14 mouse cellular contexts compared by ENCODE assay signal in the genomic region with DNA sequence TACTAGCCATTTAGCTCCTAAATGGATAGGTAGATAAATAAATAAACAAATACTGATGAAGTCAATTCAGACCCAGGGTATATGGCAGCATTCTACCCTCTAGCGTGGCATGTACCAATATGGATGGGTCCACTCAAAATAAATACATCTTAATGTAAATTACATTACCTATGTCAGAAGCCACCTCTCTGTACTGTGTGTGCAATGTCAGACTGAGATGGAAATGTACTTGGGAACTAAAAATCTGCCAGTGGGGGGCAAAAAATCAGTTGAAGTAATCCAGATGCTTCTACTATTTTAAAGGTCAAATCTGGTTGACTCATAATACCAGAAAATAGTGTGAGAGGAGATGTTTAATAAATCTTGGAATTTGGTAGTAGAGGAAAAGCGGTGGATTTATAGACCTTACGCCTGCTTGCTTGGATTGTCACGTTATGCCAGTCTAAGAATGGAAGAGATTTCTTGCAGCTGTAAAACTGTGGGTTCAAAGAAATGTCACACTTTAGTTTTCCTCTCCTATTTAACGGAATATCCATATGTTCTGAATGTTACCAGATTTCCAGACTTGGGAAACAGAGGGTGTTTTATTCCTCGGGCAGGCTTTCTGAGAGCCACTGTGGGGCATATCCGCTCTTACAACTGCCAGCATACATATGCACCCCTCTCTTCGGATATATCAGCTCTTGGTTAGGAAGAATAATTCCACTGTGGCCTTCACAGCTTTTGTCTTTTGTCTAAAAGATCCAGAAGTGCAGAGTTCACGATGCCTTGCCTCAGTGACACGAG.
"Had no signal": no experiment of that assay in that cellular context is flagged by ENCODE, and none has a peak within 500 bp of the region (broad histone marks: within the 10 kb centered on the region; RNA-seq: fewer than 3 reads in every experiment).

No protein-coding gene starts in this region.

- DNase-seq: kidney, adult 8-10 months; kidney, postnatal 25 days; left cerebral cortex, postnatal 4 days; lung, adult 2 months; lung, postnatal 36 days; thymus, adult 18-20 months; thymus, postnatal 14 days had no signal

- H3K4me2 ChIP-seq: liver, embryonic 11.5 days; liver, embryonic 15.5 days had no signal

- H3K9ac ChIP-seq: liver, embryonic 15.5 days had no signal

- H3K9me3 ChIP-seq: liver, embryonic 15.5 days; midbrain, embryonic 10.5 days had no signal

- ATAC-seq: intestine, postnatal 0 days; lung, postnatal 0 days; midbrain, embryonic 16.5 days had no signal

- H3K4me3 ChIP-seq: liver, embryonic 15.5 days; midbrain, embryonic 10.5 days had no signal

- H3K27ac ChIP-seq: liver, embryonic 15.5 days; midbrain, embryonic 10.5 days; stomach, postnatal 0 days had no signal

- H3K4me1 ChIP-seq: liver, embryonic 15.5 days had no signal

- H3K27me3 ChIP-seq: liver, embryonic 15.5 days had no signal

- H3K36me3 ChIP-seq: liver, embryonic 15.5 days; midbrain, embryonic 10.5 days had no signal
